Mouse (Mus musculus) central nervous system, embryonic 11.5 days (tissue): ENCODE results near the gene Smim10l2a. TPM values are rescaled to one million over a fixed set of nuclear protein-coding genes. Genes with fewer than 3 reads are reported as not detected.

Experiments
- polyA plus RNA-seq: library from polyadenylated mRNA; depleted of rRNA; stranded (reverse); fragments of >200 nt; gene quantifications from 2 replicates; pipeline ENCODE4 v1.2.3, GENCODE M21; 2012; rRNA removed

Smim10l2a gene
- polyA plus RNA-seq = 2.9 and 4.4 TPM in 2 replicates

GRCm38 (mm10) chrX:56374431-56375128 is at the start of gene Smim10l2a:
TSS of gene Smim10l2a (plus strand) at chrX:56374586.

GRCm38 (mm10) chrX:56346176-56346931 is 28.0 kb upstream of the Smim10l2a start, which contains the start of gene Zfp449:
TSS of gene Zfp449 (plus strand) at chrX:56346400.

Other genes with a start within 250 kb of the Smim10l2a start
- gene 3830403N18Rik, start 238.0 kb upstream of the Smim10l2a start, polyA plus RNA-seq = 0.55 and 0.70 TPM in 2 replicates
- not detected in 2 replicates for gene Gm773, start 161.7 kb upstream of the Smim10l2a start, polyA plus RNA-seq
- 3.4 and 5.0 TPM in 2 replicates for gene Zfp449, start 28.2 kb upstream of the Smim10l2a start, polyA plus RNA-seq
- gene Gm2174, start 73.4 kb downstream of the Smim10l2a start, polyA plus RNA-seq = not detected in 2 replicates
- gene Ints6l, start 80.3 kb downstream of the Smim10l2a start, polyA plus RNA-seq = 66.9 and 83.0 TPM in 2 replicates
- gene Gm10477, start 150.2 kb downstream of the Smim10l2a start, polyA plus RNA-seq = not detected in 2 replicates
- 0.06 and 0.14 TPM in 2 replicates for gene Gm648, start 175.0 kb downstream of the Smim10l2a start, polyA plus RNA-seq
- gene Mmgt1, start 223.5 kb downstream of the Smim10l2a start, polyA plus RNA-seq = 13.4 and 32.0 TPM in 2 replicates
- 22.5 and 22.8 TPM in 2 replicates for gene Slc9a6, start 235.2 kb downstream of the Smim10l2a start, polyA plus RNA-seq